Mouse (Mus musculus) hindbrain, embryonic 16.5 days (tissue): ENCODE data around the gene Tenm2. TPM values are rescaled to one million over a fixed set of nuclear protein-coding genes. Genes with fewer than 3 reads are reported as not detected.

Source experiments
- ATAC-seq: fragments of 200-750 bp; cut with Nextera tagmentation; 2 replicates; pipeline ENCODE4 v1.8.0; 2017; ENCODE audit warnings: moderate TSS enrichment, moderate library complexity
- H3K27ac ChIP-seq: fragments of 300-500 bp; sonication (generic); 2 replicates; pipeline ENCODE4 v1.5.1; 2014; ENCODE audit warnings: low read depth, mild to moderate bottlenecking, control low read depth, low read length, moderate library complexity
- H3K27me3 ChIP-seq: fragments of 300-500 bp; sonication (generic); replicated peaks from 2 replicates; pipeline ENCODE4 v1.6.1; 2014; ENCODE audit warnings: low read length; ENCODE audit not compliant: control insufficient read depth, insufficient read depth
- H3K36me3 ChIP-seq: fragments of 300-500 bp; sonication (generic); 2 replicates; pipeline ENCODE4 v1.6.1; 2014; ENCODE audit warnings: mild to moderate bottlenecking, low read length, moderate library complexity, mixed read lengths; ENCODE audit not compliant: control insufficient read depth, insufficient read depth
- H3K4me1 ChIP-seq: fragments of 300-500 bp; sonication (generic); 2 replicates; pipeline ENCODE4 v1.6.1; 2014; ENCODE audit warnings: low read depth, low read length; ENCODE audit not compliant: control insufficient read depth, insufficient read depth
- H3K4me2 ChIP-seq: fragments of 300-500 bp; sonication (generic); 2 replicates; pipeline ENCODE4 v1.6.1; 2014; ENCODE audit warnings: mild to moderate bottlenecking, low read length, control low read depth, moderate library complexity
- H3K4me3 ChIP-seq: fragments of 300-500 bp; sonication (generic); 2 replicates; pipeline ENCODE4 v1.5.1; 2014; ENCODE audit warnings: mild to moderate bottlenecking, low read length, control low read depth, moderate library complexity
- H3K9ac ChIP-seq: fragments of 300-500 bp; sonication (generic); 2 replicates; pipeline ENCODE4 v1.6.1; 2014; ENCODE audit warnings: low read depth, mild to moderate bottlenecking, control low read depth, low read length, moderate library complexity
- H3K9me3 ChIP-seq: fragments of 300-500 bp; sonication (generic); 2 replicates; pipeline ENCODE4 v1.6.1; 2014; ENCODE audit warnings: mild to moderate bottlenecking, low read length, moderate library complexity; ENCODE audit not compliant: control insufficient read depth
- WGBS: fragments of 180-500 bp; shearing (Covaris S2); extraction: QIAGEN DNeasy Blood & Tissue Kit; methylation state at CpG from one replicate; pipeline ENCODE4 v1.1.7; 2014; 5-methylcytosine and 5-hydroxymethylcytosine counted together
- polyA plus RNA-seq: library from polyadenylated mRNA; unstranded; fragments of >200 nt; fragmentation: Nextera tagmentation; extraction: Ambion mirVana; gene quantifications from 2 replicates; pipeline ENCODE4 v1.2.1, GENCODE M21; 2015

Gene Tenm2
- polyA plus RNA-seq, 1 experiment from 2014 or later = 33.2 TPM

GRCm38 (mm10) chr11:36535591-36535990, 700.2 kb downstream of the Tenm2 start:
- Histone ChIP-seq H3K4me1 (no peaks in the 10 kb centered on the region), H3K4me2 (no peak overlapping the region), H3K27ac (no peak overlapping the region), H3K4me3 (no peak overlapping the region), H3K9me3 (no peaks in the 10 kb centered on the region), H3K27me3 (no peaks in the 10 kb centered on the region), H3K36me3 (no peaks in the 10 kb centered on the region), H3K9ac (no peak overlapping the region)
- ATAC-seq = no peak
- WGBS = 86% methylated on average over 3 of the region's 3 CpGs

GRCm38 (mm10) chr11:36531614-36532013, 704.1 kb downstream of the Tenm2 start:
- no peak for ATAC-seq

GRCm38 (mm10) chr11:36527509-36527908, 708.3 kb downstream of the Tenm2 start:
- ATAC-seq = no peak
- H3K36me3 ChIP-seq = no peaks in the 10 kb centered on the region
- no peaks in the 10 kb centered on the region for H3K9me3 ChIP-seq
- H3K27ac ChIP-seq = no peak overlapping the region
- no peak overlapping the region for H3K4me3 ChIP-seq
- peaks cover 3% of the 10 kb centered on the region for H3K4me1 ChIP-seq
- H3K9ac ChIP-seq = no peak overlapping the region
- H3K4me2 ChIP-seq = no peak overlapping the region
- 44% methylated on average over 4 of the region's 4 CpGs for WGBS
- no peaks in the 10 kb centered on the region for H3K27me3 ChIP-seq

More at GRCm38 (mm10) chr11:36531614-36532013, 704.1 kb downstream of the Tenm2 start:
- peaks cover 3% of the 10 kb centered on the region for H3K4me1 ChIP-seq
- H3K27me3 ChIP-seq = no peaks in the 10 kb centered on the region
- no peak overlapping the region for H3K4me2 ChIP-seq
- no peak overlapping the region for H3K4me3 ChIP-seq
- no peaks in the 10 kb centered on the region for H3K9me3 ChIP-seq
- 83% methylated on average over 4 of the region's 4 CpGs for WGBS
- H3K27ac ChIP-seq = no peak overlapping the region
- no peak overlapping the region for H3K9ac ChIP-seq
- no peaks in the 10 kb centered on the region for H3K36me3 ChIP-seq

GRCm38 (mm10) chr11:36526381-36526780, 709.4 kb downstream of the Tenm2 start:
- no peak overlapping the region for H3K4me3 ChIP-seq
- H3K36me3 ChIP-seq = no peaks in the 10 kb centered on the region
- H3K27ac ChIP-seq = no peak overlapping the region
- ATAC-seq = 0 out of 2 replicates have a peak, but pooled peaks have one; percentile 6
- 18% methylated on average over 8 of the region's 8 CpGs for WGBS
- peaks cover 3% of the 10 kb centered on the region for H3K4me1 ChIP-seq
- H3K9ac ChIP-seq = no peak overlapping the region
- H3K27me3 ChIP-seq = no peaks in the 10 kb centered on the region
- H3K9me3 ChIP-seq = no peaks in the 10 kb centered on the region
- no peak overlapping the region for H3K4me2 ChIP-seq

- Histone ChIP-seq H3K9ac (no peak overlapping the region), H3K4me1 (peaks cover 6% of the 10 kb centered on the region), H3K9me3 (peaks cover 3% of the 10 kb centered on the region; the same call in 1 of the 2 replicates), H3K27me3 (no peaks in the 10 kb centered on the region), H3K4me3 (no peak overlapping the region), H3K27ac (no peak overlapping the region), H3K36me3 (no peaks in the 10 kb centered on the region), H3K4me2 (no peak overlapping the region)
- ATAC-seq = peak; percentile 15; the same call in 1 of the 2 replicates
- 38% methylated on average over 7 of the region's 7 CpGs for WGBS
Measured at GRCm38 (mm10) chr11:36512468-36512867, 723.3 kb downstream of the Tenm2 start.

GRCm38 (mm10) chr11:36508312-36508711, 727.5 kb downstream of the Tenm2 start:
- H3K4me3 ChIP-seq = no peak overlapping the region
- H3K9ac ChIP-seq = no peak overlapping the region
- H3K27me3 ChIP-seq = no peaks in the 10 kb centered on the region
- no peak overlapping the region for H3K4me2 ChIP-seq
- no peaks in the 10 kb centered on the region for H3K36me3 ChIP-seq
- ATAC-seq = no peak
- peaks cover 6% of the 10 kb centered on the region for H3K4me1 ChIP-seq
- 50% methylated on average over 7 of the region's 7 CpGs for WGBS
- H3K9me3 ChIP-seq = peaks cover 3% of the 10 kb centered on the region; the same call in 1 of the 2 replicates
- H3K27ac ChIP-seq = no peak overlapping the region

- WGBS = 54% methylated on average over 9 of the region's 9 CpGs
- Histone ChIP-seq H3K4me2 (no peak overlapping the region), H3K27ac (no peak overlapping the region), H3K9ac (no peak overlapping the region), H3K36me3 (no peaks in the 10 kb centered on the region), H3K27me3 (no peaks in the 10 kb centered on the region), H3K9me3 (no peaks in the 10 kb centered on the region), H3K4me1 (no peaks in the 10 kb centered on the region; the same call in 1 of the 2 replicates), H3K4me3 (no peak overlapping the region)
- peak; percentile 32; the same call in 1 of the 2 replicates for ATAC-seq
Measured at GRCm38 (mm10) chr11:36494898-36495548, 740.7 kb downstream of the Tenm2 start.

GRCm38 (mm10) chr11:36492274-36492673, 743.5 kb downstream of the Tenm2 start:
- H3K4me2 ChIP-seq = no peak overlapping the region
- no peak overlapping the region for H3K4me3 ChIP-seq
- 71% methylated on average over 6 of the region's 6 CpGs for WGBS
- no peaks in the 10 kb centered on the region; the same call in 1 of the 2 replicates for H3K4me1 ChIP-seq
- no peaks in the 10 kb centered on the region for H3K36me3 ChIP-seq
- no peaks in the 10 kb centered on the region for H3K27me3 ChIP-seq
- no peak overlapping the region for H3K27ac ChIP-seq
- no peaks in the 10 kb centered on the region for H3K9me3 ChIP-seq
- no peak overlapping the region for H3K9ac ChIP-seq
- ATAC-seq = peak; percentile 66; the same call in 1 of the 2 replicates

GRCm38 (mm10) chr11:36490085-36490484, 745.7 kb downstream of the Tenm2 start:
- Histone ChIP-seq H3K9ac (no peak overlapping the region), H3K27me3 (no peaks in the 10 kb centered on the region), H3K9me3 (no peaks in the 10 kb centered on the region), H3K4me3 (no peak overlapping the region), H3K4me2 (no peak overlapping the region), H3K27ac (no peak overlapping the region), H3K4me1 (no peaks in the 10 kb centered on the region; the same call in 1 of the 2 replicates), H3K36me3 (no peaks in the 10 kb centered on the region)
- ATAC-seq = no peak
- 53% methylated on average over 7 of the region's 7 CpGs for WGBS
